Mouse (Mus musculus): ENCODE data around the gene Sp100.
"Not testable (repeated sequence)": the region's sequence is repeated elsewhere in the genome, so short reads cannot be mapped to it uniquely, and the experiment has no call there.

Sp100 gene

GRCm38 (mm10) chr1:85649881-85650280 lies at the start of gene Sp100:
Sp100 (plus strand) TSS chr1:85649988.
- DNase-seq (ENCODE audit: low spot score) = not testable (repeated sequence)

- not testable (repeated sequence) for DNase-seq (ENCODE audit: low spot score)
Measured at GRCm38 (mm10) chr1:85600078-85600477, 49.7 kb upstream of the Sp100 start, which contains the start of gene Sp140. Sp140 (plus strand) TSS chr1:85600378.

GRCm38 (mm10) chr1:85600794-85601193 lies 49.0 kb upstream of the Sp100 start:
- DNase-seq (ENCODE audit: low spot score) = peak; percentile 27

GRCm38 (mm10) chr1:85604341-85604740 lies 45.4 kb upstream of the Sp100 start:
- DNase-seq (ENCODE audit: low spot score) = not testable (repeated sequence)

- DNase-seq (ENCODE audit: low spot score) = not testable (repeated sequence)
Measured at GRCm38 (mm10) chr1:85608361-85608760, 41.4 kb upstream of the Sp100 start.

GRCm38 (mm10) chr1:85610581-85610980 lies 39.2 kb upstream of the Sp100 start:
- DNase-seq (ENCODE audit: low spot score) = not testable (repeated sequence)

- not testable (repeated sequence) for DNase-seq (ENCODE audit: low spot score)
Measured at GRCm38 (mm10) chr1:85615096-85615495, 34.7 kb upstream of the Sp100 start.

- DNase-seq (ENCODE audit: low spot score) = not testable (repeated sequence)
Measured at GRCm38 (mm10) chr1:85615819-85616218, 34.0 kb upstream of the Sp100 start.

- DNase-seq (ENCODE audit: low spot score) = not testable (repeated sequence)
Measured at GRCm38 (mm10) chr1:85617161-85617560, 32.6 kb upstream of the Sp100 start.

- not testable (repeated sequence) for DNase-seq (ENCODE audit: low spot score)
Measured at GRCm38 (mm10) chr1:85618689-85619088, 31.1 kb upstream of the Sp100 start.

GRCm38 (mm10) chr1:85636936-85637335 lies 12.9 kb upstream of the Sp100 start:
- not testable (repeated sequence) for DNase-seq (ENCODE audit: low spot score)

- not testable (repeated sequence) for DNase-seq (ENCODE audit: low spot score)
Measured at GRCm38 (mm10) chr1:85638144-85638543, 11.6 kb upstream of the Sp100 start.

GRCm38 (mm10) chr1:85650524-85650923 lies 736 bp downstream of the Sp100 start:
- DNase-seq (ENCODE audit: low spot score) = not testable (repeated sequence)

- DNase-seq (ENCODE audit: low spot score) = not testable (repeated sequence)
Measured at GRCm38 (mm10) chr1:85651770-85652275, 2.0 kb downstream of the Sp100 start.

GRCm38 (mm10) chr1:85657211-85657610 lies 7.4 kb downstream of the Sp100 start:
- DNase-seq (ENCODE audit: low spot score) = not testable (repeated sequence)

GRCm38 (mm10) chr1:85664266-85664665 lies 14.5 kb downstream of the Sp100 start:
- no peak for DNase-seq (ENCODE audit: low spot score)

- no peak for DNase-seq (ENCODE audit: low spot score)
Measured at GRCm38 (mm10) chr1:85680226-85680625, 30.4 kb downstream of the Sp100 start.

GRCm38 (mm10) chr1:85686666-85687065 lies 36.9 kb downstream of the Sp100 start:
- no peak for DNase-seq (ENCODE audit: low spot score)

- no peak for DNase-seq (ENCODE audit: low spot score)
Measured at GRCm38 (mm10) chr1:85687346-85687745, 37.6 kb downstream of the Sp100 start.

- DNase-seq (ENCODE audit: low spot score) = no peak
Measured at GRCm38 (mm10) chr1:85690544-85690943, 40.8 kb downstream of the Sp100 start.

- no peak for DNase-seq (ENCODE audit: low spot score)
Measured at GRCm38 (mm10) chr1:85692281-85692680, 42.5 kb downstream of the Sp100 start.

- DNase-seq (ENCODE audit: low spot score) = no peak
Measured at GRCm38 (mm10) chr1:85693280-85693679, 43.5 kb downstream of the Sp100 start.

GRCm38 (mm10) chr1:85695646-85696045 lies 45.9 kb downstream of the Sp100 start:
- no peak for DNase-seq (ENCODE audit: low spot score)
